Mouse (Mus musculus) lung, postnatal 14 days (tissue): ENCODE data around the gene Chmp2a.
A peak's percentile ranks its signal among the peaks of the same experiment; 100 is the strongest.
"Not testable (repeated sequence)": the region's sequence is repeated elsewhere in the genome, so short reads cannot be mapped to it uniquely, and the experiment has no call there.

Experiments
- DNase-seq: peaks from one replicate; pipeline ENCODE4 v3.0.0; 2021

The Chmp2a gene

DNA sequence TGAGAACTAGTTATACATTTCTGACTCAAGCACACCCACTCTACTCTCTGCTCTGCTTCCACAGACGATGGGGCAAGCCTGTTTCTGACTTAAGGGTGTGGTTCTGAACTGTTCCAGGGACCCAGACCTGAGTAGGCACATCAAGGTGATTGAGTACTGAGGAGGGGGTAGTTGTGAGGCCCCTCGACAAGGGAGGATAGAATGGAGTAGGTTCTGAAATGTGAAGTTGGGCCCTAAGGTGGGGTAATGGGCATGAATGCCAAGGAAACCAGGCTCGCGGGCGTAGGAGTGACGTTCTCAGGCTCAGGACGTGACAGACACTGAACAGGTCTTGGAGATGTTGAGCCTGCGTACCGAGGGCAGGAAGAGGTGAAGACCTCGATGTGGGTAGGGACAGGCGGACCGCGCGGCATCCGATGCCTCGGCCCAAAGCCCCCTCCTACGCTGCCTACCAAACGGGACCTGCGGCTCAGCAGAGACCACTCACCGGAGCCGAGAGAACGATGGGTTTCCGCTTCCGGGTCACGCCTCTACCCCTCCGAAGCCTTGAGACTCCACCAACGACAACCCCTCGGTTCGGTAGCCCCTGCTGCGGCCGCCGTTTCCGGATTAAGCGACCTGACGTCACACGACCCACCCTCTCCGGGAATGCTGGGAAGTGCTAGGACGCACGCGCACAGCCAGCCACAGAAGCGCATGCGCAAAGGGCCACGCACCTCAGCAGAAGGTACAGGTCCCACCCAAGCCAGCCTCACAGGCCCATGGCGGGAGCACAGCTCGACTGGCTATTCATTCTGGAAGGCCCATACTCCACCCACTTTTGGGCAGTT is at the start of gene Chmp2a:
Gene Chmp2a, minus strand, starts transcription at position 660 of the 830 bp plus-strand sequence.
- peak; percentile 98 for DNase-seq

DNA sequence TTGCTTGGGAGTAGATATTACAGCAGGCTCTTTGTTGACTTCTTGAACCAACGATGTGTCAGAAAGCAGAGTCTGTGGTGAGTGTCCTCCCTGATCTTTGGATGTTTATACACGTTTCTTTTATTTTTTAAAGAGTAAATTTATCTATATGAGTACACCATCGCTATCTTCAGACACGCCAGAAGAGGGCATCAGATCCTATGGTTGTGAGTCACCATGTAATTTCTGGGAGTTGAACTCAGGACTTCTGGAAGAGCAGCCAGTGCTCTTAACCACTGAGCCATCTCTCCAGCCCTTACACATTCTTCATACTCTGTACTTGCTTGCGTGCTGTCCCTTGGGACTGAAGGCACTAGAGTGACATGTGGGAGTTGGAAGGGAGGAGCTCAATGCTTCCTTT is 37.7 kb upstream of the Chmp2a start:
- no peak for DNase-seq

DNA sequence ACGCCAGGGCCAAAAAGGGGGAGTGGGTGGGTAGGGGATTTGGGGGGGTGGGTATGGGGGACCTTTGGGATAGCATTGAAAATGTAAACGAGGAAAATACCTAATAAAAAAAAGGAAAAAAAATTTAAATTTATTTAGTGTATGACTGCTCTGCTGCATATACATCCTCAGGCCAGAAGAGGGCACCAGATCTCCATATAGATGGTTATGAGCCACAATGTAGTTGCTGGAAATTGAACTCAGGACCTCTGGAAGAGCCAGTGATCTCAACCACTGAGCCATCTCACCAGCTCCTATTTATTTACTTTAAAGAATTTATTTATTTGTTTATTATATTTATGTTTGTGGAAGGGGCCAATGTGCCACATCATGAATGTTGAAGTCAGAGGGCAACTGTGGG is 28.8 kb upstream of the Chmp2a start:
- not testable (repeated sequence) for DNase-seq

DNA sequence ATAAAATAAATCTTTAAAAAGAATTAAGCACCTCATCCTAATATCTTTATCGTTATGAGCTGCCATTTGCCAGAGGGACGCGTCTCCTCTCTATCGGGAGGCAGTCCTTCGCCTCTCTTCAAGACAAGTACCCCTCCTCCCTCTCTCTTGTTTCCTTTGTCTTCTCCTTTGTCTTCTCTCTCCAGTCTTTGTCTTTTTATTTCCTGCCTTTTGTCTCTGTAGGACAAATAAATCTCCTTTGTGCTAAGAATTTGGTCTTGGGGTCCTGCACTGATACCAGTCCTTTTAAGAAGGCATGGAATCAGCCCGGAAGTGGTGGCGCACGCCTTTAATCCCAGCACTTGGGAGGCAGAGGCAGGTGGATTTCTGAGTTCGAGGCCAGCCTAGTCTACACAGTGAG is 24.9 kb upstream of the Chmp2a start:
- no peak for DNase-seq

DNA sequence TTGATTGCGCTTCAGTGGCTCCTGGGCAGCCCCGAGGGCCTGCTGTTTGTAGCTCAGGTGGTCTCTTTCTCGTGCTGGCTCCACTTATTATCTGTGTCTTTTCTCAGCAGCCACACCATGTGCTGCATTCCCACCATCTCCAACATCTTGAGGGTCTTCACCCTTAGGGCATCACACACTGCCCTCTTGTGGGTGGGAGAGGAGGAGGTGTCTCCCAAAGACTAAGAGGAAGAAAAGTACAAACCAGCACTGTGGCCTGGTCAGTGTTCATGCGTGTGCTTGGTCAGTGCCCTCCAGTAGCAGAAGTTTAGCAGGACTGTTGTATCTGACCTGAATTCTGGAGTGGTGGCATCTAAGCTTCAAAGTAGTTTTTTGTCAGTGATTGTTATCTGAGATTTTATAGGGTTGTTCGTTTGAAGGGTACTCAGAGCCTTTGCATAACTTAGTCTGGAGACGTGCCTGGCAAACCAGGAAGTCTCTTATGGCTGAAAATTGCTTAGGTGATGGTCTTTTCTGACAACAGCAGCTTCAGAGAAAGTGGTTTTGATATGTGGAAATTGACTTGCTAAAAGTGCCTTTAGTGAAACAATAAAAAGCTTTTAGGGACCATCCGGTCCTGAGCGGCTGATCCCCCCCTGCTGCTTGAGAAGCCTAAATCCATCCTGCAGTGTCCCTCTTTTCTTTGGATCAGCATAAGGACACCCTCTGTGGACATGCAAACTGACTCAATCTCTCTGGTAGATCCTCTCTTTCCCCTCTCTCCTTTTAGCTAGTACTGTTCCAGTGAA is 22.5 kb upstream of the Chmp2a start:
- DNase-seq: no peak

DNA sequence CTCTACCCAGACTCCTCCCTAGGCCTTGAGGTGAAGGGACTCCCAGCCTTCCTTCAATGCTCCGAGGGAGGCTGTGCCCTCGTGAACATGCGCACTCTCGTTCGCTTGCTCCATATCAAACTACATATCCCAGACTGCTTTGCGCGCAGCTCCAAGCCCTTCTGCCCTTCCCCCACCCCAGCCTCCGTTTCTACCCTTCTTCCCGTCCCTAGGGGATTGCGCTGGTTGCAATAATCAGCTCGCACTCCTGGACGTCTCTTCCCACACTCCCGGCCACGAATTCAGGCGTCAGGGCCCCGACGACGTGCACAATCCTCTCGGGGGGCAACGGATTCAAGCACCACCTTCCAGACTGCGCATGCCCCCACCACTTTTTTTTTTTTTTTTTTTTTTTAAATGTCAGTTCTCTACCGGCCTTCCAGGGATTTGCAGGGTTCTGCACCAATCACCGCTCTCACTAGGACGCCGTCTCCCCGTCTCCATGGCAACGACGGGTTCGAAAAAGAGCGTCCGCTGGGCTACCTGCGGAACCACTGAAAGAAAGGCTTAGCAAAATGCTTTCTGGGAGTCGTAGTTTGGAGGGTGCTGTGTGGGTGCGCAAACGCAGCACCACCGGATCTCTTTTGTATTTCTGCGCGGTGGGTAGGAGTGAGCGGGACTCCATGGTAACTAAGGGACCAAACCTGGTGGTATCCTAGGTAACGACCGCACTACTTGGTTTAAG is 19.8 kb upstream of the Chmp2a start, which contains the start of gene Mzf1:
Gene Mzf1, minus strand, starts transcription at position 478 of the 724 bp plus-strand sequence.
- peak; percentile 93 for DNase-seq

DNA sequence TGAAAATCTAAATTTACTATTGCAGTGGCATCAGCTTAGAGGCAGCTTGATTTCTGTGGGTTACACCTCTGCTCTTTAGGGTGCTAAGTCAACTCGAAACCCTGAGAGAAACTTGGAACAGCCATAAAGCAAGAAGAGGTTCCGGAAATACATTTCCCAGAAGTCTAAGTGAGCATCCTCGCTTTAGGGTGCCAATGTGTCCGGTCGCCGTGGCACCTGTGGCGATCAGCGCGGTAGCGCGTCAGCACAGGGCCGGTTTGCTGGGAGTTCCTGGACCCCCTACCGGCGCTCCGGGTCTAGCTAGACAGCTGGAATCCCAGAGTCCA is 19.3 kb upstream of the Chmp2a start:
- no peak for DNase-seq

DNA sequence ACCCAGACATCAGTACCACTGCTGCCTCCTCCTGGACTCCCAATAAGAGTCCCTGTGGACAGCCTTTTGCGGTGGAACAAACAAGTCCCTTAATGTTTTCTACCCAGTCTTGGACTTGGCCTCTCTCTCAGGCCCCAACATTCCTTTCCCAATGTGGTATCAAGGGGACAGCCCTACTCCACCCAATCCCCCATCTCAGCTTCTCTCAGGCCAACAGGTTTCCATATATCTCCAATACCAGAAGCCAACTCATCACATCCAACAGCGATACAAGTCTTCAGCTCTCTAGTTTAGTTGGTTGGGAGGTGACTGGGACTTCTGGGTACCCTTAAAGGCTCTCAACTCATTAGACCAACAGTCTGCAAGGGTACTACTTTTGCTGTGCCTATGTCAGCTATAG is 18.9 kb upstream of the Chmp2a start:
- DNase-seq: no peak

DNA sequence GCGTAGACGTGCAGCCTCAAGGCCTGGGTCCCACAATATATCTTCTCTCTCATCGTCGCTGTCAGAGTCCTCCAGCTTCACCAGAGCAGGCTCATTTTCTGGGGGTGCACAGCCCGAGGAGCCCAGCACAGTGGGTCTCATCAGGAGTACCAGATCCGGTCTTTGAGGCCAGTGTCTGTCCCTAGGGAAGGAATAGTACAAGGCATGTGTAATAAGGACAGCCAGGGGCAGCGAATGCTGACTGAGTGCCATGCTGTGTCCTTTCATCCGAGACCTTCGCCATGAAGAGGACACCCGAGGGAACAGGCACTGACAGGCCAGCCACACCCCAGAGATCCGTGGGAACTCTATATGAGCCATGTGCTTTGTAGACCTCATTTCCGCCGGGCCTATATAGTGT is 18.4 kb upstream of the Chmp2a start:
- no peak for DNase-seq

DNA sequence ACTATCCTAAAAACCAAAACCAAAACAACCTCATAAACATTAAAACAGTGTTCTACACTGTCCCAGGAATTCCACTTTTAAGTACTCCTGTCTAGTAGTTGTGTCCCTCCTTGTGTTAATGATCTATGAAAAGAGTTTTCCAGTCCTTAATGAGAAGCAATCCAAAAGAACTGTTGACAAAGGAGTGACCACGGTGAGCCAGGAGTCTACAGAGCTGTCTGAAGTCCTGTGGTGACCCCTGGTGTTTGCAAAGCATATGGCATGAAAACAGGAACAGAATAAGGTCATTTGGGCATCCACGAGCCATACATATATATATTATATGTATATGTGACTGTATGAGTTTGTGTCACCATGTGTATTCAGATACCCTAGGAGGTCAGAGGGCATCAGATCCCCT is 11.5 kb upstream of the Chmp2a start:
- peak; percentile 77 for DNase-seq

DNA sequence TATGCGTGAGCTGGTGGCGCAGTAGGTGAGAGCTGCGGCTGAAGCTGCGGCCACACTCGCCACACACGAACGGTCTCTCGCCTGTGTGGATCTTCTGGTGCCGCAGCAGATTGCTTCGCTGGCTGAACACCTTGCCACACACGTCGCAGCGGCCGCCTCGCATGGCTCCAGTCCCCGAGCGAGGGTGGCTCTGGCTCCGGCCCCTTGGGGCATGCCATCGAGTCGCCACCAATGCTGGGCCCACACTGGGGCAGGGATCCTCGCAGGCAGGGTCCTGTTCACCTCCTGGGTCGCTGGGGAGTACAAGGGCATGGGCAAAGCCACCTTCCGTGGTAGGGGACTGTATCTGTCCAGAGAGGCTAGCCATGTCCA is 9.6 kb upstream of the Chmp2a start:
- no peak for DNase-seq

DNA sequence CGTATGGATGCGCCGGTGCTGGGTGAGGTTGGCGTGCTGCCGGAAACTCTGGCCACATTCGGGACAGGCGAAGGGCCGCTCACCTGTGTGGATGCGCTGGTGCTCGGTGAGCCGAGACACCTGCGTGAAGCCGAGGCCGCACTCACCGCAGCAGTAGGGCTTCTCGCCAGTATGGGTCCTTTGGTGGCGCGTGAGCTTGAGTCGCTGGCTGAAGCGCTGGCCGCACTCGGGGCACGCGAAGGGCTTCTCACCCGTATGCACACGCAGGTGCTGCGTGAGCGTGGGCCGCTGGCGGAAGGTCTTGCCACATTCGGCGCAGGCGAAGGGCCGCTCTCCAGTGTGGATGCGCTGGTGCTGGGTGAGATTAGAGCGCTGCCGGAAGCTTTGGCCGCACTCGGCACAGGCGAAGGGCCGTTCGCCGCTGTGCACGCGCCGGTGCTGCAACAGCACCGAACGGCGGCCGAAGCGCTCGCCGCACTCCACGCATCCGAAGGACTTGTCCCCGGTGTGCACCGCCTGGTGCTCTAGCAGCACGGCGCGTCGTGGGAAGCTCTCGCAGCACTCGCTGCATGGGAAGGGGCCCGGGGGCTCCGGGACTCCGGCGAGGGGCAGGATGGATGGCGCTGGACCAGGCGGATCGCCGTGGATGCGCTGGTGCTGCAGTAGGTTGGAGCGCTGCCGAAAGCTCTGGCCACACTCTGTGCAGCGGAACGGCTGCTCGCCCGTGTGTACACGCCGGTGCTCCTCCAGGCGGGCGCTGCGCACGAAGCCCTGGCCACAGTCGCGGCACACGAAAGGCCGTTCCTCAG is 9.0 kb upstream of the Chmp2a start:
- DNase-seq: no peak

DNA sequence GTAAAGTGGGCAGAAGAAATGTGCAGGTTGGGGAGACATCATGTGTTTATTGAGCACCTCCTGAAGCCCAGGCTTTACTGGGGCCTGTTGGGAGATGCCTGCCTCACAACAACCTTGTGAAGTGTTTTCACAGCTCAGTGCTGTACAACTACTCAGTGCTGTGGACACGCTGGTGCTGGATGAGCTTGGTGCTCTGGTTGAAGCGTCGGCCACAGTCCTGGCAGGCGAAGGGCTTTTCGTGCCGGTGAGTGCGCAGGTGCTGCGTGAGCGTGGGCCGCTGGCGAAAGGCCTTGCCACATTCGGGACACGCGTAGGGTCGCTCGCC is 8.5 kb upstream of the Chmp2a start:
- no peak for DNase-seq

DNA sequence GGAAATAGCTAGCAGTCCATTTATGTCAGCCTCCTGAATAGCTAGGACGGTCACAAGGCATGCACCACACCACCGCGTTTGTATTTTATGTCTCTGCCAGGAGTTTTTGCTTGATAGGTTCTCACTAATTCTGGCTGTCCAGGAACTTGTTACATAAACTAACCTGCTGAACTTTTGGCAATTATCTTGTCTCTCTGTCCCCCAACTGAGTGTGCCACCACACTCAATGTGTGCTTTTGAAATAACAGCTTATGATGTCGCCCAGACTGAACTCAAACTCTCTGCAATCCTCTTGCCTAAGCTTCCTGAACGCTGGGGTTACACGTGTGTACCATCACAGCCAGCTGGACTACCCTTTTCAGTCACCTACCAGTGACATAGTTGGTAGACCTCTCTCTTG is 7.9 kb upstream of the Chmp2a start:
- no peak for DNase-seq

DNA sequence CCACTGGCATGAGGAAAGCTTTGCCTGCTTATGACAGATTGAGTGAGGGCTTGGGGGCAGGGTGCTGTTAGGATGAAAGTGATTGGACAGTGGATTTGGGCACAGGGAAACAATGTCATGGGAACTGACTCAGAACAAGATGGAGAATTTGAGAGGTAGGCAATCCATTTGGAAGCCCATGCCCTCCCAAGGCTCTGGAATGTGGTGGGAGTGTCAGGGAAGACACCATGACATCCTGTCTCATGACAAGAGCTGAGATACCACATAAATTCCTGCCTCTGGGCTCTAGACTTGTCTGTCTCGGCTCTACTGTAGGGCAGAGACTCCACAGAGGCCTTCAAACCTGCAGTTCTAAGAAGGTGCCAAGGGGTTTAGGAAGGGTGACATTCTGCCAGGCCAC is 6.6 kb upstream of the Chmp2a start:
- DNase-seq: no peak

DNA sequence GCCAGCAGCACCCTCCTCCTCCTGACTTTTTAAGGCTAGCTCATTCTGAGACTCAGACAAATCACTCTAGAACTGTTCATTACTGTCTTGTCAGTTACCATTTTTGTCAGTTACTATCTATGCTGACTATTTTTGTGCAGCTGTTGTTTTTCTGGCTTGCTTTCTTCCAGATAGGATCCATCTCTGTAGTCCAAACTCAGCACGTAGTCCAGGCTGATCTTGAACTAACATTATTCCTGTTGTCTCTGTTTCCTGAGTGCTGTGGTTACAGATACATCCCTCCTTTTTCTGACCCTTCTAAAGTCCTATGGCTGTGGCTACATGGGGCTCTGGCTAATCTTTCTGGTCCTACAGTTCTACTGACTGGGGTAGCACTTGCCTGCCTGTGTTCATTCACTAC is 4.6 kb upstream of the Chmp2a start:
- DNase-seq: no peak

DNA sequence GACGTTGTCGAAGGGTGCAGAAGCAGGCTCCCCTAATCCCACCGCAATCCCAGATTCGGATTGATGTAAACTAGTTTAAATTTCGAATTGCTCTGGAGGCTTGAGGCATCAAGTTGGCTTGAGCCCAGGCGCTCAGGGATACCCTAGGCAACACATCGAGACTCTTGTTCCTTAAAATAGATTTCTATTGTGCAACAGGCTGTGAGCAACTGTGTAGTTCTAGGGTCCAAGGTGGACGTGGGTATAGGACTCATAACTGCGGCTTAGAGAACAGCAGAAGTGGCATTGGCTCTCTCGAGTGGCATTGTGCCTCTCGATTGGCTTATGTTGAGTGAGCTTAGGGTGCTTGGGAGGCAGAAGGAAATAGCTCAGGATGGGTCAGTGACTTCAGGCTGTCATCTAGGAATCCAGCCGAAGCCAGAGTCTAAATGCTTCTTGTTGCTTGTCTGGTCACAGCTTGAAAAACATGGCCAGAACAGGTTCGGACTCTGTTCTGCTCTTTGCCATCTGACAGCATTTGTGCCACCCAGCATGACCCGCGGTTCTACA is 4.1 kb upstream of the Chmp2a start:
- no peak for DNase-seq

DNA sequence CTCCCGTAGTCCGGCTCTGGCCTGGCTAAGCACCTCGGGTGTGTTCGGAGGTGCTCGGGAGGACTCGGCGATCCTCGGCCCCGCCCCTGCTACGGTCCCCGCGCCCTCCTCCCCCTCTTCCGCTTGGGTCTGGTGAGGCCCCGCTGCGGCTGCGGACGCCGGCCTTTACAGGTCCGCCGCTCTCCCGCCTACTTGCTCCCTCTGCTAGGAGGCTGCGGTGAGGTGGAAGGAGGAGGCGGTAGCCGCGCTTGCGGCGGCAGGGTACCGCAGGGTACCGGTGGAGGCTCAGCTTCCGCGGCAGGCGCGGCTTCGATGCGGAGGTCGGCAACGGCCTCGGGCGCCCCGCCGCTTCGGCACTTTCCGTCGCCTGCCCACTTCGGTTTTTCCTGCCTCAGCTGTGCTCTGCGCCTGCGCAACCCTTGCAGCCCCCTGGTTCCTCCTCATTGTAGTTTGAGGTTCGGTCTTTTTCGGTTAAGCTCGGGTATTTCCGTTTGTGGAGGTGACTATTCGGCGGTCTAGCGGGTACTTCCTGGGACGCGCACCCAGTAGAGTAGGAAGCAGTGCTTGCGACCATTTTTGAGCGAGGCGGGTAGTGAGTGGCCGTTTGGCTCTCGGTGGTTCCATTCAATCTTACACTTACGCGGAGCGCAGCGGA is 3.4 kb upstream of the Chmp2a start, which contains the start of gene Ube2m:
Gene Ube2m, minus strand, starts transcription at position 375 of the 655 bp plus-strand sequence.
- DNase-seq: peak; percentile 99

DNA sequence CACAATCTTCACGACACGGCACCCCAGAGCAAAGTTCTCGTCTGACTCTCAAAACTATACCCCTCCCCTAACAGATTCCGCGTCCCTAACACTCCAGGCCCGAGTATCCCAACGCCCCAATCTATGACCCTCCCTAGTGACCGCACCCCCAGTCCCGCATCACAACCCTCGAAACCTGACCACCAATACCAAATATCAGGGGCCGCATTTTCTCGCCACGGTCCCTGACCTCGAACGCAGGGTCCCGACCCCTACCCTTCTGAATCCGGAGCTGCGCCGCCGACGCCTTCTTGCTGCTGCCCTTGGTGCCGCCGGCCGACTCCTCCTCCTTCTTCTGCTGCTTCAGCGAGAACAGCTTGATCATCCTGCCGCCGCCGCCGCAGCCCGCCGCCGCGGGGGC is 2.8 kb upstream of the Chmp2a start:
- DNase-seq: no peak

DNA sequence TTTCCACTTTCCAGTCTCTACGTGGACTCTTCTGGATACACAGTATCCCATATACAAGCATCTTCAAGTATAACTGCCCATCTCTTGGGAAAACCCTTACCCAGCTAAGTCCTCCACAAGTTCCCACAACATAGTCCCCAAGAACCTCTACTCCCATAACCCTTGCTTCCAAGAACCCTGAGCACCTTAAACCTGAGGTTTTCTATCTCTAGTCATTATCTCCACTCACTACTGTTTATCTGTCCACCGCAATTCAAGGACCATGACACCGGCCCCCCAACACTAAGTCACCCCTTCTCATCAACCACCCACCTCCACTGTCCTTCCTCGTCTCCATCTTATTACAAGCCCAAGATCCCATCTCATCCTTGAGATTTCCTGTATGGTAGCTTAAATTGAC is 2.2 kb upstream of the Chmp2a start:
- DNase-seq: no peak

DNA sequence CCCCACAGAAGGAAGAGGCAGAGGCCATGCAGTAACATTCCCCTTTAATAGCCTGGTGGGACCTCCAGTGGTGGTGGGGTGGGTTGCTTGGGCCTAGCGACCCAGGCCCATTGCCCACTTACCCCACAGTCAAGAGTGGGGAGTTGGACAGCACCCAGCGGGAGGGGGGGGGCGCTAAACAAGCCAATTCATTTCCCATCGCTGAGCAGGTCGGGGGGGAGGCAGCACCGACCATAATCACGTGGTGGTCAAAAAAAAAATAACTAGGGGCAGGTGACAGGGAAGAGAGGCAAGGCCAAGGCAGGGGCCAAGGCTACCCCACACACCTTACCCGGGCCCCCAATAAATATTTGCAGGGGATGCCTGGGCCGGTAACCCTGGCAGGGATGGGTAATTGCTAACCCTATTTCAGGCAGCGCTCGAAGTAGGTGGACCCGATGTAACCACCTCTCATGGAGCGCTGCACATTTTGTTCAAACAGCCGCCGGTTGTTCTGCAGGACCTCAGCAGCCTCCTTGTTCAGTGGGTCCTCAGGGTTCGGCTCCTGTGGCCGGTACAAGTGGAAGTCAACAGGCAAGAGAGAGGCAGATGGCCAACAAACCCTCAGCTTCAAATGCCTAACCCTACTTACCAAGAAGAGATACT is 726 bp upstream of the Chmp2a start:
- DNase-seq: no peak
